Mouse (Mus musculus) leukemia stem cell, adult 10-12 weeks (primary cell): Measurements from ENCODE around the gene Tmem80. TPM values are rescaled to one million over a fixed set of nuclear protein-coding genes. Genes with fewer than 3 reads are reported as not detected.

Experiments
- polyA plus RNA-seq: library from polyadenylated mRNA; stranded (reverse); fragments of >175 nt; gene quantifications from 2 replicates; pipeline ENCODE4 v1.2.3, GENCODE M21; 2012; ENCODE audit warnings: low replicate concordance

Gene Tmem80
- polyA plus RNA-seq = 17.9 and 21.6 TPM in 2 replicates

DNA sequence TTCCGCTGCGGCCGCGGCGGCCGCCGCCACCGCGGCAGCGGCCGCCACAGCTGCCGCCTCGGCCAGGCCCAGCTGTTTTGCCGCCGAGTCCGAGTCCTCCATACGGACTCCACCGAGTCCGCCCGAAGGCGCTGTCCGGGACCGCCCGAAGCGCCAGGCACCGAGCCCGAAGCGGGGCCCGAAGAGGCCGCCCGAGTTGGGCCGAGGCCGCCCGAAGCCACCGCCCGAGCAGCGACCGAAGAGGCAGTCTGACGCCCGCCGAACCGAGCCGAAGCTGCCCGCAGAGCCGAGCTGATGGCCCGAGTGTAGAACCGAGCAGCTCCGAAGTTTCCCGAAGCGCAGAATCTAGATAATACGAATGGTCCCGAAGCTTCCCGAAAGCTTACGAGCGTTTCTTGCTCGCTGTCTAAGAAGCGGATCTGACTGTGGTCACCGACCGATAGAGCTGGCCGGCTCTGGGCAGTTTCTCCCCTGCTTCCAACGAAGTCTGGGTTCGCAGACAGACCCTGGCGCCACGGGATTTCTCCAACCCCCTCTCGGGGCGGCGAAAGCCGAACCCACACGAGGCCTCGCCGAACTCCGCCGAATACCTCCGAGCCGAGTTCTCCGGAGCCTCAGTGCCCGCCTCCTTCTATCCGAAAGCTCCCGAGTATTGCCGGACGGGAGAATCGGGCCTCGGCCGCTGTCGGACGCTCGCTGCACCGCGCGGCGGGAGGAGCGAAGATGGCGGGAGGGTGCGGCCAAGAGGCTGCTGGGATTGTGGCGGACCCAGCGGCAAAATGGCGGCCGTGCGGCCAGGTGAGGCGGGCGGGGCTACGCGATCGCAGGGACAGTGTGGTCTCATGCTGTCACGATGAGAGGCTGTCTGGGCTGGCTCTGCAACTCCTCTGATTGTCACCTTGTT is at the start of gene Tmem80, which contains the start of gene Deaf1:
Gene Tmem80, plus strand, starts transcription at position 271 of the 904 bp plus-strand sequence.
Gene Deaf1, minus strand, starts transcription at position 222 of the 904 bp plus-strand sequence.

DNA sequence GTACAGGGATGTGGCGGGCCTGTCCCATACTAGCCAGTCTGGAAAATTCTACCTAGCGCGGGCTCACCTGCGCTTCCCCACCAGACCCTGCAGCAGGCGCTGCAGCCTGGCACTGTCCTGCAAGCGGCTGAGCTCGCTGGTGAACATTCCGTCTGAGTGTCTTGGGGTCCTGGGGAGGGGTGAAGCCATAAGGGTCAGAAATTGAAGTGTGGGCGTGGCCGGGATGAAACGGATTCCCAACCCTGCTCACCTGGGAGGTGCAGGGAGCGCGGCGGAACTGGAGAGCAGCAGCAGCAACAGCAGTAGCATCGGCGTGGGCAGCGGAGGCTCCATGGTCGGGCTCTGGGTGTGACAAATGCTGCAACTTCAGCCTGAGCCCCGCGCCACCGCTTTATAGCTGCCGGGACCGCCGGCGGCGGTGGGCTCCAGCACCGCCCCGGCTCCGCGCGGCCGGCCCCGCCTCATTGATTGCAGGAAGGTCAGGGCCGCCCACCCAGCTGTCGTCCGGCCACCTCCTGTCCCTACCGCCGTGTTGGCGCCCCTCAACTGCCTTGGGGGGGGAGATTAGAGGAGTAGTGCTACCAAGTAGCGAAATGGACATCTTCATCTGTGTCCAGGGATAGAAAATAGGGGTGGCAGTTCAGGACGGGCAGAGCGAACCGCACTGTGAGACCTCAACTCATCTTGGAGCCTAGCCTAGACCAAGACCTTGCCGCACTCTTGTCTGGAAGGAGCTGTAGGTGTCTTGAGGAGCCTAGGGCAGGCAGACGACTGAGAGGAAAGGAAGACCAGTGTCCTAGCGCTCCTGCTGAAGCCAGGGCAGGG is 48.6 kb upstream of the Tmem80 start, which contains the start of gene Sct:
Gene Sct, minus strand, starts transcription at position 368 of the 825 bp plus-strand sequence.

DNA sequence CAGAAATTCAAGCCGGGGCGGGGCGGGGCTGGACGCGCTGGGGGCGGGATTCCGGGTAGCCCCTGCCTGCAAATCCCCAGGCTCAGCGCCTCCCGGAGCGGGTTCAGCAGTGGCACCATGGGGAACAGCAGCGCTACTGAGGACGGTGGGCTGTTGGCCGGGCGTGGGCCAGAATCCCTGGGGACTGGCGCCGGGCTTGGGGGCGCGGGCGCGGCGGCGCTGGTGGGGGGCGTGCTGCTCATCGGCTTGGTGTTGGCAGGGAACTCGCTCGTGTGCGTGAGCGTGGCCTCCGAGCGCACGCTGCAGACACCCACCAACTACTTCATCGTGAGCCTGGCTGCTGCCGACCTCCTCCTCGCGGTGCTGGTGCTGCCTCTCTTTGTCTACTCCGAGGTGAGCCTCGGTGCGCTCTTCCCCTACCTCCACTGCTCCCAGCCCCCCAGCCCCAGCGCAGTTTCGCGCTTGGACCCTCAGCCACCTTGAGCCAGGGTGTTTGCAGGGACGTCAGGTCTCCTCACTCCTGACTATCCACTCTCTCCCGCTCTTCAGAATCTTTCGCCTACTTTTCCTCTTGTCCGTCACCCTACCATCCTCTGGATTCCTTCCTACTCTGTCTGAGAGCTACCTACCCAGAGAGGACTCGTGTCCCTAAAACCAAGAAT is 35.5 kb upstream of the Tmem80 start, which contains the start of gene Drd4:
Gene Drd4, plus strand, starts transcription at position 86 of the 662 bp plus-strand sequence.

DNA sequence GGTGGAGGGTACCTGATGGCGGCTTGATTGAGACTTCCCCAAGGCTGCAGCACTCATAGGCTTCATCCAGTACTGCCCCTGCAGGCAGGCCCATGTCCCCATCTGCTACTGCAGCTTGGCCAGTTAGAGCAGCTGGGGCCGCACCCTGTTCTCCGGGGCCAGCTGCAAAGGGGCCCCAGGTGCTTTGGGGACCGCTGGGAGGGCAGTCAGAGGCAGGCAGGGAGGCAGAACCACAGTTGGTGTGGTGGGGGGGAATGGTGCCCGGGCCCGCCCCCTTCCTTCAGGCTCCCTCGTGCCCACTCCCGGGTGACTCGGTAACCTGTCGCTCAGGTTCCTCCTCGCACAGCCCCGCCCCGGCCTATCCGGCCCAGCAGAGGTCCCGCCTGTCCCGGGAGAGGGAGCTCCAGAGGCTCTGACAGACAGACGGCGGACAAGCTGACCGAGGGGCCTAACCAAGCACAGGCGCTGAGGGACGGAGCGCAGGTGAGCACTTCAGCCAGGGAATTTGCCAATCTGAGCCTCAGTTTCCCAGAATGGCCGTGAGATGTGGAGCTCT is 11.1 kb downstream of the Tmem80 start, which contains the start of gene Eps8l2:
Gene Eps8l2, plus strand, starts transcription at position 305 of the 556 bp plus-strand sequence.

Other genes starting within 250 kb of the Tmem80 start
- gene Pkp3, start 249.5 kb upstream of the Tmem80 start, polyA plus RNA-seq = 5.0 and 6.6 TPM in 2 replicates
- gene Sigirr, start 227.2 kb upstream of the Tmem80 start, polyA plus RNA-seq = 10.6 and 20.3 TPM in 2 replicates
- gene Ano9, start 209.9 kb upstream of the Tmem80 start, polyA plus RNA-seq = 0.30 TPM in 1 of 2 replicates, not detected in the other
- gene Ptdss2, start 205.4 kb upstream of the Tmem80 start, polyA plus RNA-seq = 172 and 234 TPM in 2 replicates
- 4.4 and 23.6 TPM in 2 replicates for gene Rnh1, start 154.9 kb upstream of the Tmem80 start, polyA plus RNA-seq
- gene Hras, start 133.7 kb upstream of the Tmem80 start, polyA plus RNA-seq = 58.5 and 63.6 TPM in 2 replicates
- 9.6 and 9.7 TPM in 2 replicates for gene Lrrc56, start 133.6 kb upstream of the Tmem80 start, polyA plus RNA-seq
- gene Lmntd2, start 113.7 kb upstream of the Tmem80 start, polyA plus RNA-seq = 0.97 and 1.5 TPM in 2 replicates
- 8.4 and 16.5 TPM in 2 replicates for gene Rassf7, start 111.9 kb upstream of the Tmem80 start, polyA plus RNA-seq
- 105 and 162 TPM in 2 replicates for gene Phrf1, start 99.0 kb upstream of the Tmem80 start, polyA plus RNA-seq
- gene Irf7, start 61.3 kb upstream of the Tmem80 start, polyA plus RNA-seq = 194 and 421 TPM in 2 replicates
- 0.24 TPM in 1 of 2 replicates, not detected in the other for gene Cdhr5, start 51.0 kb upstream of the Tmem80 start, polyA plus RNA-seq
- not detected in 2 replicates for gene Sct, start 48.6 kb upstream of the Tmem80 start, polyA plus RNA-seq
- 0.06 TPM in 1 of 2 replicates, not detected in the other for gene Drd4, start 35.7 kb upstream of the Tmem80 start, polyA plus RNA-seq
- gene Deaf1, start within 50 bp of the Tmem80 start, polyA plus RNA-seq = 29.1 and 106 TPM in 2 replicates
- gene Eps8l2, start 11.1 kb downstream of the Tmem80 start, polyA plus RNA-seq = 0.36 TPM in 1 of 2 replicates, not detected in the other
- 29.0 and 438 TPM in 2 replicates for gene Taldo1, start 64.5 kb downstream of the Tmem80 start, polyA plus RNA-seq
- gene Gatd1, start 86.4 kb downstream of the Tmem80 start, polyA plus RNA-seq = 2.8 and 7.8 TPM in 2 replicates
- gene Cend1, start 101.8 kb downstream of the Tmem80 start, polyA plus RNA-seq = not detected in 2 replicates
- 134 and 136 TPM in 2 replicates for gene Slc25a22, start 110.2 kb downstream of the Tmem80 start, polyA plus RNA-seq
- gene Pidd1, start 116.3 kb downstream of the Tmem80 start, polyA plus RNA-seq = 42.8 and 151 TPM in 2 replicates
- 3,626 and 4,022 TPM in 2 replicates for gene Rplp2, start 119.6 kb downstream of the Tmem80 start, polyA plus RNA-seq
- 71.6 and 106 TPM in 2 replicates for gene Pnpla2, start 127.5 kb downstream of the Tmem80 start, polyA plus RNA-seq
- 3.5 and 4.4 TPM in 2 replicates for gene Cracr2b, start 133.4 kb downstream of the Tmem80 start, polyA plus RNA-seq
- gene Cd151, start 139.7 kb downstream of the Tmem80 start, polyA plus RNA-seq = 5.2 and 25.9 TPM in 2 replicates
- 27.0 and 49.9 TPM in 2 replicates for gene Polr2l, start 147.4 kb downstream of the Tmem80 start, polyA plus RNA-seq
- 12.0 and 26.3 TPM in 2 replicates for gene Tspan4, start 147.5 kb downstream of the Tmem80 start, polyA plus RNA-seq
- 27.1 and 31.5 TPM in 2 replicates for gene Chid1, start 212.1 kb downstream of the Tmem80 start, polyA plus RNA-seq
- 36.3 and 76.7 TPM in 2 replicates for gene Ap2a2, start 234.4 kb downstream of the Tmem80 start, polyA plus RNA-seq